Mouse (Mus musculus): ENCODE measurements around the gene Ndufv1. TPM values are rescaled to one million over a fixed set of nuclear protein-coding genes. Genes with fewer than 3 reads are reported as not detected.
"Not testable (repeated sequence)": the region's sequence is repeated elsewhere in the genome, so short reads cannot be mapped to it uniquely, and the experiment has no call there.

The Ndufv1 gene
- polyA plus RNA-seq, 1 experiment: 260 TPM

DNA sequence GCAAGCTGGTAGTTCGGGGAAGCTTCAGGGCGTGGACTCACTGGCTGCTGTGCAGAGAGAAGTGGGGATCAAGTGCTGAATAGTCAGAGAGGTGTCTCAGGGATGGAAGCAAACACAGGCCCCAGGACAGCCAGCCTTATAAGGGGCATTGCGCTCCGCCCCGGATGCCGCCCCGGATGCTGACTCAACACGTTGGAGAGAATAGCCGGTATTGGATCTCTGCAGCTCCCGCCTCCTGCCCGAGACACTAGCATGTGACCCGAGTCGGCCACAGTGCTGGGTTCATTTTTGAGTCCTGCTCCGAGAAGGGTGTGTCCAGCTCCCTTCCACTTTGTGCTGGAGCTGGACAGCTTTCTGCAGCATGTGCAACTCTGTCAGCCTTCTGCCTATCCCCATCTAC lies 29.5 kb upstream of the Ndufv1 start:
- H3K27ac ChIP-seq (ENCODE audit: insufficient read depth, low read length): no peak overlapping the region
- H3K4me1 ChIP-seq (ENCODE audit: control insufficient read depth, insufficient read depth, low read length): peaks cover 2% of the 10 kb centered on the region; the same call in 1 of the 2 replicates
- H3K4me3 ChIP-seq (ENCODE audit: insufficient read depth, low read length): no peak overlapping the region
- TF ChIP-seq CTCF (IDR thresholded peaks at IDR 0.05; ENCODE audit: extremely low read depth, insufficient read depth, low read length): no peak
- TF ChIP-seq POLR2A (IDR thresholded peaks at IDR 0.05; ENCODE audit: extremely low read depth, insufficient read depth, low read length): no peak

DNA sequence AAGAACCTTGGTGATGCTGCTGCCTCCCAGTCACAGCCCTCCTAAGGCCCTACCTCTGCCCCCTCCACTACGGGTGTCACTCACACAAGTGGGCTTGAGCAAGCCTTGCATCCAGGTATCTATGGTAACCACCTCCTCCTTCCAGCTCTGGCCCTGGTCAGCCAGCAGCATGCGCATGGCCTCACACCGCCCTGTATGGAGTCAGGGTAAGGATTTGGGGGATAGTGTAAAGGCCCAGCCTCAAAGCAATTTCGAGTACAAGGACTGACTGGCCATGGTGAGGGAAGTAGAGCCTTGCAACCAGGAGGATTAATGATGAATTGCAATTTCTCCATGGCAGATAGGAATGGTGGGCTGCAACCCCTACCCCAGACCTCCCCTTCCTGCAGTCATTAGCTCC lies 28.9 kb upstream of the Ndufv1 start:
- H3K27ac ChIP-seq (ENCODE audit: insufficient read depth, low read length); H3K4me1 ChIP-seq (ENCODE audit: control insufficient read depth, insufficient read depth, low read length); H3K4me3 ChIP-seq (ENCODE audit: insufficient read depth, low read length): not testable (repeated sequence)

DNA sequence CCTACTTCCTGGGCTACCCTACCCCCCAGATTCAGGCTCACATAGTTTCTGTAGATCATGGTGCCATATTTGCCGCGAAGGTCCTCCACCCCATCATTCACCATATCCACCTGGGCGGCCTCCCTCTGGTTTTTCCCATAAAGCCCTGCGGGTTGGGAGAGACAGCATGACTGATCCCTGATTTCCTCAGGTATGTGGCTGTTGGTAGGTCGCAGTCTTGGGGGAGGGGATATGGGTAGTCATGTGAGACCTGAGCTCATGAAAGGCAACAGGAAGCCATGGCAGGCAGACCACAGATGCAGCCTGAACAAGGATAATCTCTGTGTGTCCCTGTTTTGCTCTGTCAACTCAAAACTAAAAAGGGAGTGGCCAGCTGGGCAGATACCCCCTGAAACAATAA lies 28.3 kb upstream of the Ndufv1 start:
- H3K4me1 ChIP-seq (ENCODE audit: control insufficient read depth, insufficient read depth, low read length); H3K4me3 ChIP-seq (ENCODE audit: insufficient read depth, low read length); H3K27ac ChIP-seq (ENCODE audit: insufficient read depth, low read length): not testable (repeated sequence)

- 0 out of 2 replicates have a peak within 1 kb of the TSS, but pooled peaks have one; percentile 55 for H3K27ac ChIP-seq (ENCODE audit: insufficient read depth, low read length)
- H3K4me1 ChIP-seq (ENCODE audit: control insufficient read depth, insufficient read depth, low read length): peaks cover 2% of the 10 kb centered on the region; the same call in 1 of the 2 replicates
- TF ChIP-seq CTCF (IDR thresholded peaks at IDR 0.05; ENCODE audit: extremely low read depth, insufficient read depth, low read length): no peak
- TF ChIP-seq POLR2A (IDR thresholded peaks at IDR 0.05; ENCODE audit: extremely low read depth, insufficient read depth, low read length): peak; percentile 96
- H3K4me3 ChIP-seq (ENCODE audit: insufficient read depth, low read length): peak within 1 kb of the TSS; percentile 64
Measured at GRCm38 (mm10) chr19:4037788-4038232, 25.2 kb upstream of the Ndufv1 start, which contains the start of gene Gstp1. TSS of gene Gstp1 (minus strand) at chr19:4037985.

- not testable (repeated sequence) for H3K27ac ChIP-seq (ENCODE audit: insufficient read depth, low read length)
Measured at GRCm38 (mm10) chr19:4037154-4037787, 24.7 kb upstream of the Ndufv1 start.

DNA sequence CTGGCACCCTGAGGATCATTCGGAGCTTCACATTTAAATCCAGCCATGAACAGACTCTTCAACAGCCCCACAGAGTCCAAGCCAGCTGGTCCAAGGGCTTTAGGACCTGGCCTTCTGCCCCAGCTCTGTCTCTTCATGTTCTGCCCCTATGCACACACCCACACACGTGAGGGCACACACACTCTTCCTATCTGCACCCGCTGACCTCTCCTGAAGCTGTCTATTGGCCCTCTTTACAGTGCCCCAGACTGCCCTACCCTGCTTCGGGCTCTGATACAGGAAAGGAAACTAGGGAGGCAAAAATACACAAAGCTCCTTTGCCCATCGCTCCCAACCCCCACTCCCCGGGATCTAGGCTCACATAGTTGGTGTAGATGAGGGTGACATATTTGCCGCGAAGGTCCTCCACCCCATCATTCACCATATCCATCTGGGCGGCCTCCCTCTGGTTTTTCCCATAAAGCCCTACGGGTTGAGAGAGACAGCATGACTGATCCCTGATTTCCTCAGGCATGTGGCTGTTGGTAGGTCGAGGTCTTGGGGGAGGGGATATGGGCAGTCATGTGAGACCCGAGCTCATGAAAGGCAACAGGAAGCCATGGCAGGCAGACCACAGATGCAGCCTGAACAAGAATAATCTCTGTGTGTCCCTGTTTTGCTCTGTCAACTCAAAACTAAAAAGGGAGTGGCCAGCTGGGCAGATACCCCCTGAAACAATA lies 23.9 kb upstream of the Ndufv1 start:
- no peak overlapping the region for H3K27ac ChIP-seq (ENCODE audit: insufficient read depth, low read length)

More at GRCm38 (mm10) chr19:4037154-4037787, 24.7 kb upstream of the Ndufv1 start:
- peak overlapping the region; percentile 64 for H3K4me3 ChIP-seq (ENCODE audit: insufficient read depth, low read length)
- H3K4me1 ChIP-seq (ENCODE audit: control insufficient read depth, insufficient read depth, low read length): not testable (repeated sequence)

GRCm38 (mm10) chr19:4033742-4034141 lies 21.1 kb upstream of the Ndufv1 start:
- Histone ChIP-seq H3K4me3 (ENCODE audit: insufficient read depth, low read length) (no peak overlapping the region), H3K27ac (ENCODE audit: insufficient read depth, low read length) (no peak overlapping the region), H3K4me1 (ENCODE audit: control insufficient read depth, insufficient read depth, low read length) (peaks cover 2% of the 10 kb centered on the region; the same call in 1 of the 2 replicates)
- TF ChIP-seq POLR2A (IDR thresholded peaks at IDR 0.05; ENCODE audit: extremely low read depth, insufficient read depth, low read length) (no peak), CTCF (IDR thresholded peaks at IDR 0.05; ENCODE audit: extremely low read depth, insufficient read depth, low read length) (no peak)

More for the DNA sequence above, 23.9 kb upstream of the Ndufv1 start:
- no peak for TF ChIP-seq CTCF (IDR thresholded peaks at IDR 0.05; ENCODE audit: extremely low read depth, insufficient read depth, low read length)
- TF ChIP-seq POLR2A (IDR thresholded peaks at IDR 0.05; ENCODE audit: extremely low read depth, insufficient read depth, low read length): no peak
- Histone ChIP-seq H3K4me3 (ENCODE audit: insufficient read depth, low read length) (no peak overlapping the region; the same call in 1 of the 2 replicates), H3K4me1 (ENCODE audit: control insufficient read depth, insufficient read depth, low read length) (peaks cover 2% of the 10 kb centered on the region; the same call in 1 of the 2 replicates)

DNA sequence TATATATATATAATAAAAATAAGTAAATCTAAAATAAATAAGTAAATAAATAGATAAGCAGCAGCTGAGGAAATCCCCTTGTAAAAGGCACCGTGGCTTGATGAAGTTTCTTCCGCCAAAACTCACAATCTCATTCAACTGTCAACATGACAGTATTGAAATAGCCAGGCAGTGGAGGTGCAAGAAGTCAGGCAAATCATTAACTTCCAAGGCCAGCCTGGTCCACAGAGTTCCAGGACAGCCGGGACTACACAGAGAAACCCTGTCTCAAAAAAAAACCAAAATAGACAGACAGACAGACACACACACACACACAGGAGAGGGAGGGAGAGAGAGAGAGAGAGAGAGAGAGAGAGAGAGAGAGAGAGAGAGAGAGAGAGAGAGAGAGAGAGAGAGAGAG lies 20.7 kb upstream of the Ndufv1 start:
- no peak for TF ChIP-seq POLR2A (IDR thresholded peaks at IDR 0.05; ENCODE audit: extremely low read depth, insufficient read depth, low read length)
- TF ChIP-seq CTCF (IDR thresholded peaks at IDR 0.05; ENCODE audit: extremely low read depth, insufficient read depth, low read length): no peak
- Histone ChIP-seq H3K27ac (ENCODE audit: insufficient read depth, low read length) (no peak overlapping the region), H3K4me3 (ENCODE audit: insufficient read depth, low read length) (no peak overlapping the region), H3K4me1 (ENCODE audit: control insufficient read depth, insufficient read depth, low read length) (peaks cover 1% of the 10 kb centered on the region; the same call in 1 of the 2 replicates)

DNA sequence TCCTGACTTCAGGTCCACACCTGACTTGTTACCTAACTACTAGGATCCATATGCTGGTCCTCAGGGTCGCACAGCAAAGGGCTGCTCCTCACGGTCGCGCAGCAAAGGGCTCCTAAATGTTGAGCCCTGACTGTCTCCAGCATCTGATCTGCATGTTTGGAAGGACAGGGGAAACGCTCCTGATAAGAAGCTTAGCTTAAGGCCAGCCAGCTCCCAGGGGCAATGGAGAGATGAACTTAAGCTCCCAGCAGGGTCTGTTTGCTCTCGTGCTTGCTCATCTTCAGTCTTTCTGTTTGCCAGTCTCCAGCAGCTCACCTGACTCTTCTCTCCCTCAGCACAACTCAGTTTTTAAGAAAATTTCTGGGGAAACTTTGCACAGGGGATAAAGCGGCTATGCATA lies 20.1 kb upstream of the Ndufv1 start:
- Histone ChIP-seq H3K4me1 (ENCODE audit: control insufficient read depth, insufficient read depth, low read length) (no peaks in the 10 kb centered on the region), H3K27ac (ENCODE audit: insufficient read depth, low read length) (no peak overlapping the region), H3K4me3 (ENCODE audit: insufficient read depth, low read length) (no peak overlapping the region)
- TF ChIP-seq CTCF (IDR thresholded peaks at IDR 0.05; ENCODE audit: extremely low read depth, insufficient read depth, low read length) (no peak), POLR2A (IDR thresholded peaks at IDR 0.05; ENCODE audit: extremely low read depth, insufficient read depth, low read length) (no peak)

GRCm38 (mm10) chr19:4027576-4027975 lies 15.0 kb upstream of the Ndufv1 start:
- Histone ChIP-seq H3K4me3 (ENCODE audit: insufficient read depth, low read length) (no peak overlapping the region), H3K27ac (ENCODE audit: insufficient read depth, low read length) (peak overlapping the region; percentile 77), H3K4me1 (ENCODE audit: control insufficient read depth, insufficient read depth, low read length) (no peaks in the 10 kb centered on the region)
- TF ChIP-seq CTCF (IDR thresholded peaks at IDR 0.05; ENCODE audit: extremely low read depth, insufficient read depth, low read length) (no peak), POLR2A (IDR thresholded peaks at IDR 0.05; ENCODE audit: extremely low read depth, insufficient read depth, low read length) (no peak)
